In genomic region chr7:29211415-29212198, GRCm38 (mm10) we compare ENCODE assay signal across 7 mouse cellular contexts. TPM values are rescaled to one million over a fixed set of nuclear protein-coding genes. Genes with fewer than 3 reads are reported as not detected.
DNase-seq lines count a peak whose midpoint lies in the region; ATAC-seq and TF ChIP-seq lines count a peak whose summit lies in the region.

No protein-coding gene starts in this region.

- no peak for TF ChIP-seq CTCF in left cerebral cortex, adult 2 months (IDR thresholded peaks at IDR 0.05)

- no peak overlapping the region for H3K27ac ChIP-seq in hindbrain, embryonic 15.5 days (replicated peaks)
- H3K27ac ChIP-seq in left cerebral cortex, adult 2 months, result no peak overlapping the region

- H3K36me3 ChIP-seq in hindbrain, embryonic 15.5 days, result no peaks in the 10 kb centered on the region
- H3K36me3 ChIP-seq in megakaryocyte, embryonic 14.5 days (replicated peaks; ENCODE audit: low read length), result peaks cover 18% of the 10 kb centered on the region

- peaks cover 23% of the 10 kb centered on the region for H3K4me1 ChIP-seq in hindbrain, embryonic 15.5 days (replicated peaks)
- peaks cover 30% of the 10 kb centered on the region for H3K4me1 ChIP-seq in megakaryocyte, embryonic 14.5 days

- ATAC-seq in hindbrain, embryonic 15.5 days (ENCODE audit: low FRiP score, low read depth), result peak; percentile 62

- peak overlapping the region; percentile 58 for H3K4me2 ChIP-seq in hindbrain, embryonic 15.5 days

- peaks cover 10% of the 10 kb centered on the region for H3K27me3 ChIP-seq in hindbrain, embryonic 15.5 days
- H3K27me3 ChIP-seq in megakaryocyte, embryonic 14.5 days (replicated peaks), result no peaks in the 10 kb centered on the region

- H3K9me3 ChIP-seq in hindbrain, embryonic 15.5 days, result no peaks in the 10 kb centered on the region
- H3K9me3 ChIP-seq in megakaryocyte, embryonic 14.5 days, result peaks cover 35% of the 10 kb centered on the region

- WGBS in hindbrain, embryonic 15.5 days, result 6% methylated on average over 34 of the region's 34 CpGs

- no peak overlapping the region for H3K9ac ChIP-seq in hindbrain, embryonic 15.5 days

- H3K4me3 ChIP-seq in hindbrain, embryonic 15.5 days, result peak overlapping the region; percentile 34
- peak overlapping the region; percentile 38 for H3K4me3 ChIP-seq in left cerebral cortex, adult 2 months
- peak overlapping the region; percentile 93 for H3K4me3 ChIP-seq in megakaryocyte, embryonic 14.5 days (replicated peaks)

- intact Hi-C loops in left cerebral cortex, adult 2 months (cut with DNase I), result no loop called here

- DNase-seq in WW6 (ENCODE audit: low read depth, low spot score), result peak; percentile 74
- DNase-seq in cerebellum, postnatal 25 days, result peak; percentile 33 to 52
- DNase-seq in gastrocnemius, adult 18-20 months (ENCODE audit: low spot score), result peak; percentile 93
- DNase-seq in left cerebral cortex, adult 2 months (ENCODE audit: extremely low spot score in 1 of 2, low spot score in 2 of 2), result peak; percentile 26 to 38
- DNase-seq in right cerebral cortex, postnatal 4 days, result peak; percentile 53

RNA-seq across cellular contexts. Expression of gene Catsperg1, which starts 2.2 kb away (rescaled TPM):
- total RNA-seq in gastrocnemius, adult 18-20 months (2021), result under 1 TPM; 0.14 to 0.47 TPM
- 2.9 and 3.2 TPM in 2 replicates for polyA plus RNA-seq in hindbrain, embryonic 15.5 days (2015; fragmentation: Nextera tagmentation; extraction: Ambion mirVana)
- total RNA-seq in left cerebral cortex, adult 2 months (2021), result 1 to 10 TPM; 1.3 TPM
- polyA plus RNA-seq in megakaryocyte, embryonic 14.5 days (2012; ENCODE audit: insufficient read depth, low replicate concordance), result 0.19 and 0.61 TPM in 2 replicates

RNA-seq across cellular contexts. Expression of gene Kcnk6, which starts 20.7 kb away (rescaled TPM):
- under 1 TPM; 0.71 to 0.93 TPM for total RNA-seq in gastrocnemius, adult 18-20 months (2021)
- 0.77 and 2.0 TPM in 2 replicates for polyA plus RNA-seq in hindbrain, embryonic 15.5 days (2015; fragmentation: Nextera tagmentation; extraction: Ambion mirVana)
- total RNA-seq in left cerebral cortex, adult 2 months (2021), result 1 to 10 TPM; 2.9 to 3.3 TPM
- polyA plus RNA-seq in megakaryocyte, embryonic 14.5 days (2012; ENCODE audit: insufficient read depth, low replicate concordance), result 32.5 and 42.2 TPM in 2 replicates

RNA-seq across cellular contexts. Expression of gene Yif1b, which starts 26.5 kb away (rescaled TPM):
- total RNA-seq in gastrocnemius, adult 18-20 months (2021), result 10 to 100 TPM; 38.1 to 38.4 TPM
- 95.9 and 99.5 TPM in 2 replicates for polyA plus RNA-seq in hindbrain, embryonic 15.5 days (2015; fragmentation: Nextera tagmentation; extraction: Ambion mirVana)
- 10 to 100 TPM; 44.3 to 47.2 TPM for total RNA-seq in left cerebral cortex, adult 2 months (2021)
- polyA plus RNA-seq in megakaryocyte, embryonic 14.5 days (2012; ENCODE audit: insufficient read depth, low replicate concordance), result 1,324 and 2,330 TPM in 2 replicates

RNA-seq across cellular contexts. Expression of gene Psmd8, which starts 31.1 kb away (rescaled TPM):
- 100 to 1,000 TPM; 202 to 256 TPM for total RNA-seq in gastrocnemius, adult 18-20 months (2021)
- 272 and 274 TPM in 2 replicates for polyA plus RNA-seq in hindbrain, embryonic 15.5 days (2015; fragmentation: Nextera tagmentation; extraction: Ambion mirVana)
- 100 to 1,000 TPM; 128 to 132 TPM for total RNA-seq in left cerebral cortex, adult 2 months (2021)
- 131 and 177 TPM in 2 replicates for polyA plus RNA-seq in megakaryocyte, embryonic 14.5 days (2012; ENCODE audit: insufficient read depth, low replicate concordance)

RNA-seq across cellular contexts. Expression of gene 2200002D01Rik, which starts 36.7 kb away (rescaled TPM):
- total RNA-seq in gastrocnemius, adult 18-20 months (2021), result 1 to 10 TPM in 1 of 2 experiments, under 1 TPM in 1; 0.66 to 1.1 TPM
- polyA plus RNA-seq in hindbrain, embryonic 15.5 days (2015; fragmentation: Nextera tagmentation; extraction: Ambion mirVana), result 0.67 and 0.75 TPM in 2 replicates
- total RNA-seq in left cerebral cortex, adult 2 months (2021), result under 1 TPM in 1 of 2 experiments, not detected in 1; 0.32 TPM
- 0.46 TPM in 1 of 2 replicates, not detected in the other for polyA plus RNA-seq in megakaryocyte, embryonic 14.5 days (2012; ENCODE audit: insufficient read depth, low replicate concordance)

Comparison
In these comparisons a context has a peak if more than half of its experiments do, and no peak if none do; other contexts are left out.
1. DNase-seq: peak in every context shown above with its lines; median percentile 93 in gastrocnemius, adult 18-20 months; 74 in WW6; 53 in right cerebral cortex, postnatal 4 days; 42 in cerebellum, postnatal 25 days; 32 in left cerebral cortex, adult 2 months.
2. H3K4me3 ChIP-seq: peak in every context shown above with its lines; median percentile 93 in megakaryocyte, embryonic 14.5 days; 38 in left cerebral cortex, adult 2 months; 34 in hindbrain, embryonic 15.5 days.